Mouse (Mus musculus): ENCODE measurements around the gene Smg8. TPM values are rescaled to one million over a fixed set of nuclear protein-coding genes. Genes with fewer than 3 reads are reported as not detected.
"Not testable (repeated sequence)": the region's sequence is repeated elsewhere in the genome, so short reads cannot be mapped to it uniquely, and the experiment has no call there.

Gene Smg8
- polyA plus RNA-seq, 1 experiment = 10.6 TPM

DNA sequence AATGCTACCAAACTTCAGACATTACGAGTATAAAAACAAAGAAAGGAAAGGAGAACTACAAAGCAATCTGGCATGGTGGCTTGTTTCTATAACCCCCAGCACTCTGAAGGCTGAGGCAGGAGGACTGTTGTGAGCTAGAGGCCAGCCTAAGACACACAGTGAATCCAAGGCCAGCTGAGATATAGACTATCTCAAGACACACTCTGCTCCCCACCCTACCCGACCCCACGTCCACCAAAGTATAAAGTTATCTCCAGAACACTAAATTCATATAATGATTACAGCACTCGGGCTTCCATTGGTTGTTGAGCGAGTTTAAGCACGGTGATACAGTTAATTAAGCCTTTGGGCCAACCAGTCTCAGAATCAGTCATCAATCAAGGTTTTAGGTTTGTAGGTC, 30.3 kb downstream of the Smg8 start:
- Histone ChIP-seq H3K4me1 (ENCODE audit: control insufficient read depth, insufficient read depth, low read length) (no peaks in the 10 kb centered on the region), H3K27ac (ENCODE audit: insufficient read depth, low read length) (no peak overlapping the region), H3K4me3 (ENCODE audit: insufficient read depth, low read length) (no peak overlapping the region)
- no peak for TF ChIP-seq CTCF (IDR thresholded peaks at IDR 0.05; ENCODE audit: extremely low read depth, insufficient read depth, low read length)
- no peak for TF ChIP-seq POLR2A (IDR thresholded peaks at IDR 0.05; ENCODE audit: extremely low read depth, insufficient read depth, low read length)

GRCm38 (mm10) chr11:87048900-87049299, 37.7 kb downstream of the Smg8 start:
- H3K4me1 ChIP-seq (ENCODE audit: control insufficient read depth, insufficient read depth, low read length); H3K4me3 ChIP-seq (ENCODE audit: insufficient read depth, low read length); H3K27ac ChIP-seq (ENCODE audit: insufficient read depth, low read length): not testable (repeated sequence)

DNA sequence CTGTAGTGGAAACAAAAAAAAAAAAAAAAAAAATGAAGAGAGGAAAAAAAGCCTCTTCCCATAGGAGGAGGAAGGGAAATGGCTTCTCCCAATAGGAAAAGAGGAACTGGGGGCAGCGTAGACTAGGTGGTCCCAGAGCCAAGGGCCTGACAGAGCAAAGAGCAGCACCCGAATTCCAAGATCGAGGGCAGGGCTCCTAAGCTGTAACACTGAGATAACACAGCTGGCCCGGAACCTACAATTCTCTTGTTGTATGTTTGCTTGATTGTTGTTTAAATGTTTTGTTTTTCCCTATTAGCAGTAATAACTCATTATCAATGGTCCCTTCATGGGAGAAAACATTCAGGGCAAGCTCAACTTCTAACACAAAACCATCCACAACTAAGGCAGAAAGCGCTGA, 39.6 kb downstream of the Smg8 start:
- Histone ChIP-seq H3K4me1 (ENCODE audit: control insufficient read depth, insufficient read depth, low read length) (no peaks in the 10 kb centered on the region), H3K27ac (ENCODE audit: insufficient read depth, low read length) (no peak overlapping the region), H3K4me3 (ENCODE audit: insufficient read depth, low read length) (no peak overlapping the region)
- TF ChIP-seq POLR2A (IDR thresholded peaks at IDR 0.05; ENCODE audit: extremely low read depth, insufficient read depth, low read length) (no peak), CTCF (IDR thresholded peaks at IDR 0.05; ENCODE audit: extremely low read depth, insufficient read depth, low read length) (no peak)

DNA sequence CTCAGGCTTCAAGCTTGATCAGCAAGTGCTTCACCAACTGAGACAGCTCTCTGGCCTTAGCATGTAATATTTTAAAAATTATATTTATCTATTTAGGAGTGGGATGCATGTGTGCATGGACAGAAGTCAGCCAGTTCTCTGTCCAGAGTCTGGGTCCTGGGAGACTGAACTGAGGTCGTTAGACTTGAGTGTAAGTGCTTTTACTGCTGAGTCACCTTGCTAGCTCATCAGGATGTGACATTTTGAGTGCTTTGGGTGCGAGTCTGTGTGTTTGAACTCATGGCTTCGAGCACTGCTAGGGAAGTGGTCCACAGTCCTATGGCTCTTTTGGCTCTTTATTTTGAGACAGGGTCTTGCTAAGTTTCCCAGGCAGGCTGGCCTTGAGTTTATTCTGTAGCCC, 43.5 kb downstream of the Smg8 start:
- Histone ChIP-seq H3K27ac (ENCODE audit: insufficient read depth, low read length) (no peak overlapping the region), H3K4me3 (ENCODE audit: insufficient read depth, low read length) (no peak overlapping the region), H3K4me1 (ENCODE audit: control insufficient read depth, insufficient read depth, low read length) (no peaks in the 10 kb centered on the region)
- TF ChIP-seq CTCF (IDR thresholded peaks at IDR 0.05; ENCODE audit: extremely low read depth, insufficient read depth, low read length) (no peak), POLR2A (IDR thresholded peaks at IDR 0.05; ENCODE audit: extremely low read depth, insufficient read depth, low read length) (no peak)

- H3K4me1 ChIP-seq (ENCODE audit: control insufficient read depth, insufficient read depth, low read length) = no peaks in the 10 kb centered on the region
Observed at GRCm38 (mm10) chr11:87039307-87039963, 47.1 kb downstream of the Smg8 start.

GRCm38 (mm10) chr11:87036180-87036579, 50.4 kb downstream of the Smg8 start:
- TF ChIP-seq CTCF (IDR thresholded peaks at IDR 0.05; ENCODE audit: extremely low read depth, insufficient read depth, low read length) = no peak
- no peak for TF ChIP-seq POLR2A (IDR thresholded peaks at IDR 0.05; ENCODE audit: extremely low read depth, insufficient read depth, low read length)
- Histone ChIP-seq H3K4me3 (ENCODE audit: insufficient read depth, low read length) (no peak overlapping the region), H3K27ac (ENCODE audit: insufficient read depth, low read length) (no peak overlapping the region)

More at GRCm38 (mm10) chr11:87039307-87039963, 47.1 kb downstream of the Smg8 start:
- Histone ChIP-seq H3K27ac (ENCODE audit: insufficient read depth, low read length) (no peak overlapping the region), H3K4me3 (ENCODE audit: insufficient read depth, low read length) (no peak overlapping the region)
- TF ChIP-seq CTCF (IDR thresholded peaks at IDR 0.05; ENCODE audit: extremely low read depth, insufficient read depth, low read length) (no peak), POLR2A (IDR thresholded peaks at IDR 0.05; ENCODE audit: extremely low read depth, insufficient read depth, low read length) (no peak)

DNA sequence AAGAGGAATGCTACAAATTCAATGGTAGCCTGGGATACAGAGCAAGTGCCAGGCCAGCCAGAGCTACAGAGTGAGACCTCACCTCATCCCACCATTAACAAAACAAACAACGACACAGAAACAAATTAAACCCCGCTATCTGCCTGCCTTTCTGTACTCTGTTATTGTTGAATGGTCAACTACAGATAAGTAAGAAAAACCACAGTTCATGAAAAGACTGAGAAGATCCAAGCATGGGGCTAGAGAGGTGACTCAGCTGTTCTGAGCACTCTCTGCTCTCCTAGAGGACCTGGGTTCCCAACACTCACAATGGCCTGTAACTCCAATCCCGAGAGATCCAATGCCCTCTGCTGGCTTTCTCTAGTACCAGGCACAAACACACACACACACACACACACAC, 58.4 kb downstream of the Smg8 start:
- no peaks in the 10 kb centered on the region for H3K4me1 ChIP-seq (ENCODE audit: control insufficient read depth, insufficient read depth, low read length)
- TF ChIP-seq CTCF (IDR thresholded peaks at IDR 0.05; ENCODE audit: extremely low read depth, insufficient read depth, low read length) (no peak), POLR2A (IDR thresholded peaks at IDR 0.05; ENCODE audit: extremely low read depth, insufficient read depth, low read length) (no peak)
- no peak overlapping the region for H3K27ac ChIP-seq (ENCODE audit: insufficient read depth, low read length)

More at GRCm38 (mm10) chr11:87036180-87036579, 50.4 kb downstream of the Smg8 start:
- H3K4me1 ChIP-seq (ENCODE audit: control insufficient read depth, insufficient read depth, low read length) = no peaks in the 10 kb centered on the region

More for the DNA sequence above, 58.4 kb downstream of the Smg8 start:
- H3K4me3 ChIP-seq (ENCODE audit: insufficient read depth, low read length) = no peak overlapping the region

Other genes starting within 250 kb of the Smg8 start
- 27.6 and 32.6 TPM in 2 replicates for gene Ypel2, start 93.1 kb downstream of the Smg8 start, polyA plus RNA-seq (2012; rRNA removed)
- 34.6 and 34.9 TPM in 2 replicates for gene Gdpd1, start 12.7 kb downstream of the Smg8 start, polyA plus RNA-seq (2012; rRNA removed)
- gene Prr11, start 21.9 kb upstream of the Smg8 start, polyA plus RNA-seq (2012; rRNA removed) = 0.38 and 0.69 TPM in 2 replicates
- gene Ska2, start 22.5 kb upstream of the Smg8 start, polyA plus RNA-seq (2012; rRNA removed) = 13.9 and 14.8 TPM in 2 replicates
- 152 and 156 TPM in 2 replicates for gene Trim37, start 40.3 kb upstream of the Smg8 start, polyA plus RNA-seq (2012; rRNA removed)